Comparison of ENCODE assay signal across 8 mouse cellular contexts in the genomic region with DNA sequence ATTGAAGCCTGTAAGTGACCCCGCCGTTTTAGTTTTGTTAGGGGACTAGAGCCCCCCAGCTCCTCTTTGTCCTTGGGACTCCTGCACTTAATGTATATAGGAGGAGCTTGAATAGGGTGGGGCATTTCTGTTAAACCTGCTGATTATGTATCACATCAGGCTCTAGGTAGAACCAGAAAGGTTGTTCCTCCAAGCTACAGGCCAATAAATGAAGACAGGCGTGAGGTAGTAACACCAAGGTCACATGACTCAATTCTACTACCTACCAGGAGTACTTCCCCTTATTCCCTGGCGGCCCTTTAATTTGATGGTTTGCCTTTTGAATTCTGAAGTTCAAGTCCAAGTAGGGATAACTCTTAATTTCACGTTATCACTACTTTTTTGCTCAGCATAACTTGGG. TPM values are rescaled to one million over a fixed set of nuclear protein-coding genes. Genes with fewer than 3 reads are reported as not detected.
DNase-seq lines count a peak whose midpoint lies in the region; ATAC-seq and TF ChIP-seq lines count a peak whose summit lies in the region.

No protein-coding gene starts in this region.

- H3K27me3 ChIP-seq in liver, adult 2 months (ENCODE audit: control insufficient read depth, insufficient read depth, low read length), result no peaks in the 10 kb centered on the region
- no peaks in the 10 kb centered on the region for H3K27me3 ChIP-seq in hindbrain, postnatal 0 days (ENCODE audit: insufficient read depth, low read length)
- H3K27me3 ChIP-seq in midbrain, postnatal 0 days (ENCODE audit: insufficient read depth, low read length), result no peaks in the 10 kb centered on the region

- H3K79me2 ChIP-seq in liver, adult 2 months (ENCODE audit: control insufficient read depth, insufficient read depth, low read length), result peaks cover 23% of the 10 kb centered on the region; the same call in 1 of the 2 replicates

- H3K27ac ChIP-seq in liver, adult 2 months (replicated peaks; ENCODE audit: insufficient read depth, low read depth, low read length), result peak overlapping the region; percentile 98
- H3K27ac ChIP-seq in hindbrain, postnatal 0 days, result peak overlapping the region; percentile 95
- H3K27ac ChIP-seq in midbrain, postnatal 0 days (ENCODE audit: low read depth, low read length), result peak overlapping the region; percentile 91

- TF ChIP-seq CTCF in liver, adult 2 months (IDR thresholded peaks at IDR 0.05; ENCODE audit: low read depth, low read length), result no peak
- TF ChIP-seq CTCF in hindbrain, postnatal 0 days (IDR thresholded peaks at IDR 0.05; ENCODE audit: low read depth), result no peak
- TF ChIP-seq CTCF in midbrain, postnatal 0 days (IDR thresholded peaks at IDR 0.05), result no peak

- H3K36me3 ChIP-seq in liver, adult 2 months (ENCODE audit: control insufficient read depth, insufficient read depth, low read length), result no peaks in the 10 kb centered on the region
- H3K36me3 ChIP-seq in hindbrain, postnatal 0 days (ENCODE audit: insufficient read depth, low read length), result no peaks in the 10 kb centered on the region
- H3K36me3 ChIP-seq in midbrain, postnatal 0 days (ENCODE audit: insufficient read depth, low read length), result no peaks in the 10 kb centered on the region

- peak; percentile 59 for DNase-seq in liver, adult 2 months (ENCODE audit: extremely low read depth, low read depth, low spot score)
- no peak for DNase-seq in liver
- DNase-seq in brain, adult 2 months (ENCODE audit: low read depth, low spot score), result peak; percentile 27
- no peak for DNase-seq in hindbrain, postnatal 0 days (ENCODE audit: low spot score)
- DNase-seq in midbrain, postnatal 0 days (ENCODE audit: low spot score), result no peak
- DNase-seq in cerebellum, postnatal 14 days, result no peak
- DNase-seq in spleen, postnatal 10 days (ENCODE audit: low spot score in 2 of 2), result no peak
- no peak for DNase-seq in adrenal gland, postnatal 4 days (ENCODE audit: low spot score in 2 of 2)

- no peak for ATAC-seq in hindbrain, postnatal 0 days
- no peak for ATAC-seq in midbrain, postnatal 0 days (ENCODE audit: low FRiP score)

- WGBS in liver, adult 2 months, result 12% methylated on average over 5 of the region's 5 CpGs
- 20% methylated on average over 5 of the region's 5 CpGs for WGBS in hindbrain, postnatal 0 days
- 28% methylated on average over 5 of the region's 5 CpGs for WGBS in midbrain, postnatal 0 days

- H3K4me2 ChIP-seq in hindbrain, postnatal 0 days (ENCODE audit: low read depth, low read length), result peak overlapping the region; percentile 92
- H3K4me2 ChIP-seq in midbrain, postnatal 0 days (ENCODE audit: low read depth, low read length, poor library complexity, severe bottlenecking), result peak overlapping the region; percentile 50

- H3K4me3 ChIP-seq in liver, adult 2 months (ENCODE audit: insufficient read depth, low read depth, low read length), result peak overlapping the region; percentile 98
- H3K4me3 ChIP-seq in hindbrain, postnatal 0 days (ENCODE audit: low read length), result peak overlapping the region; percentile 97
- peak overlapping the region; percentile 75 for H3K4me3 ChIP-seq in midbrain, postnatal 0 days (ENCODE audit: low read depth, low read length)

- no peak for TF ChIP-seq POLR2A in liver, adult 2 months (IDR thresholded peaks at IDR 0.05; ENCODE audit: extremely low read depth, insufficient read depth, low read length)

- H3K9me3 ChIP-seq in hindbrain, postnatal 0 days (ENCODE audit: low read length), result no peaks in the 10 kb centered on the region
- H3K9me3 ChIP-seq in midbrain, postnatal 0 days (ENCODE audit: low read length), result no peaks in the 10 kb centered on the region

- H3K9ac ChIP-seq in liver, adult 2 months (ENCODE audit: low read depth, low read length), result peak overlapping the region; percentile 93
- peak overlapping the region; percentile 87 for H3K9ac ChIP-seq in hindbrain, postnatal 0 days (replicated peaks; ENCODE audit: low read length)
- H3K9ac ChIP-seq in midbrain, postnatal 0 days (replicated peaks; ENCODE audit: low read length, poor library complexity, severe bottlenecking), result peak overlapping the region; percentile 60

- H3K4me1 ChIP-seq in liver, adult 2 months (ENCODE audit: control insufficient read depth, insufficient read depth, low read length), result peaks cover 32% of the 10 kb centered on the region
- peaks cover 10% of the 10 kb centered on the region; the same call in 1 of the 2 replicates for H3K4me1 ChIP-seq in hindbrain, postnatal 0 days (ENCODE audit: insufficient read depth, low read length)
- peaks cover 8% of the 10 kb centered on the region; the same call in 1 of the 2 replicates for H3K4me1 ChIP-seq in midbrain, postnatal 0 days (ENCODE audit: insufficient read depth, low read length)

RNA-seq across cellular contexts. Expression of gene Cs, which starts 0.9 kb away (rescaled TPM):
- total RNA-seq in liver, adult 2 months (2014; rRNA removed), result 57.1 and 60.1 TPM in 2 replicates
- 99.6 and 115 TPM in 2 replicates for polyA plus RNA-seq in liver, adult 2 months (2012; rRNA removed)
- total RNA-seq in hindbrain, postnatal 0 days (2014; rRNA removed), result 274 and 311 TPM in 2 replicates
- polyA plus RNA-seq in hindbrain, postnatal 0 days (2015; fragmentation: Nextera tagmentation; extraction: Ambion mirVana), result 262 and 285 TPM in 2 replicates
- 279 and 309 TPM in 2 replicates for total RNA-seq in midbrain, postnatal 0 days (2014; rRNA removed)
- polyA plus RNA-seq in midbrain, postnatal 0 days (2015; fragmentation: Nextera tagmentation; extraction: Ambion mirVana), result 255 and 271 TPM in 2 replicates
- total RNA-seq in adrenal gland, postnatal 4 days (2021), result 100 to 1,000 TPM; 300 to 355 TPM

RNA-seq across cellular contexts. Expression of gene Cnpy2, which starts 16.2 kb away (rescaled TPM):
- 89.5 and 107 TPM in 2 replicates for total RNA-seq in liver, adult 2 months (2014; rRNA removed)
- 69.0 and 72.0 TPM in 2 replicates for polyA plus RNA-seq in liver, adult 2 months (2012; rRNA removed)
- total RNA-seq in hindbrain, postnatal 0 days (2014; rRNA removed), result 42.9 and 73.3 TPM in 2 replicates
- 186 and 189 TPM in 2 replicates for polyA plus RNA-seq in hindbrain, postnatal 0 days (2015; fragmentation: Nextera tagmentation; extraction: Ambion mirVana)
- total RNA-seq in midbrain, postnatal 0 days (2014; rRNA removed), result 40.3 and 49.4 TPM in 2 replicates
- 164 and 176 TPM in 2 replicates for polyA plus RNA-seq in midbrain, postnatal 0 days (2015; fragmentation: Nextera tagmentation; extraction: Ambion mirVana)
- 100 to 1,000 TPM; 178 to 188 TPM for total RNA-seq in adrenal gland, postnatal 4 days (2021)

RNA-seq across cellular contexts. Expression of gene Coq10a, which starts 30.4 kb away (rescaled TPM):
- 19.9 and 20.7 TPM in 2 replicates for total RNA-seq in liver, adult 2 months (2014; rRNA removed)
- 57.9 and 65.7 TPM in 2 replicates for polyA plus RNA-seq in liver, adult 2 months (2012; rRNA removed)
- total RNA-seq in hindbrain, postnatal 0 days (2014; rRNA removed), result 26.9 and 42.1 TPM in 2 replicates
- 50.8 and 52.1 TPM in 2 replicates for polyA plus RNA-seq in hindbrain, postnatal 0 days (2015; fragmentation: Nextera tagmentation; extraction: Ambion mirVana)
- 42.8 and 53.2 TPM in 2 replicates for total RNA-seq in midbrain, postnatal 0 days (2014; rRNA removed)
- polyA plus RNA-seq in midbrain, postnatal 0 days (2015; fragmentation: Nextera tagmentation; extraction: Ambion mirVana), result 51.7 and 56.4 TPM in 2 replicates
- 10 to 100 TPM; 48.3 to 62.1 TPM for total RNA-seq in adrenal gland, postnatal 4 days (2021)

RNA-seq across cellular contexts. Expression of gene Pan2, which starts 35.3 kb away (rescaled TPM):
- 9.1 and 11.8 TPM in 2 replicates for total RNA-seq in liver, adult 2 months (2014; rRNA removed)
- 12.7 and 20.3 TPM in 2 replicates for polyA plus RNA-seq in liver, adult 2 months (2012; rRNA removed)
- total RNA-seq in hindbrain, postnatal 0 days (2014; rRNA removed), result 21.2 and 25.2 TPM in 2 replicates
- 14.3 and 16.4 TPM in 2 replicates for polyA plus RNA-seq in hindbrain, postnatal 0 days (2015; fragmentation: Nextera tagmentation; extraction: Ambion mirVana)
- 18.3 and 19.0 TPM in 2 replicates for total RNA-seq in midbrain, postnatal 0 days (2014; rRNA removed)
- 12.5 and 13.4 TPM in 2 replicates for polyA plus RNA-seq in midbrain, postnatal 0 days (2015; fragmentation: Nextera tagmentation; extraction: Ambion mirVana)
- 10 to 100 TPM; 43.6 to 45.3 TPM for total RNA-seq in adrenal gland, postnatal 4 days (2021)

RNA-seq across cellular contexts. Expression of gene Ankrd52, which starts 38.5 kb away (rescaled TPM):
- total RNA-seq in liver, adult 2 months (2014; rRNA removed), result 5.6 and 9.3 TPM in 2 replicates
- polyA plus RNA-seq in liver, adult 2 months (2012; rRNA removed), result 11.8 and 14.8 TPM in 2 replicates
- total RNA-seq in hindbrain, postnatal 0 days (2014; rRNA removed), result 38.8 and 39.5 TPM in 2 replicates
- 9.1 and 10.6 TPM in 2 replicates for polyA plus RNA-seq in hindbrain, postnatal 0 days (2015; fragmentation: Nextera tagmentation; extraction: Ambion mirVana)
- total RNA-seq in midbrain, postnatal 0 days (2014; rRNA removed), result 43.6 and 49.1 TPM in 2 replicates
- 7.8 and 9.9 TPM in 2 replicates for polyA plus RNA-seq in midbrain, postnatal 0 days (2015; fragmentation: Nextera tagmentation; extraction: Ambion mirVana)
- total RNA-seq in adrenal gland, postnatal 4 days (2021), result 10 to 100 TPM; 71.5 to 75.1 TPM

Comparison
In these comparisons a context has a peak if more than half of its experiments do, and no peak if none do; other contexts are left out.
1. DNase-seq: peak in liver, adult 2 months (single experiment) and brain, adult 2 months (single experiment); none in liver (single experiment), hindbrain, postnatal 0 days (single experiment), midbrain, postnatal 0 days (single experiment), cerebellum, postnatal 14 days (0 of 2), spleen, postnatal 10 days (0 of 2) and adrenal gland, postnatal 4 days (0 of 2).
2. Peak in every context shown above with its lines, with median percentiles within 50 percentile points of each other: H3K27ac ChIP-seq, H3K4me3 ChIP-seq and H3K9ac ChIP-seq.